Mouse (Mus musculus) forebrain, embryonic 10.5 days (tissue): ENCODE results near the gene Atp2b4. TPM values are rescaled to one million over a fixed set of nuclear protein-coding genes. Genes with fewer than 3 reads are reported as not detected.

ENCODE experiments used
- DNase-seq: peaks from one replicate; pipeline ENCODE4 v3.0.0-alpha.2; 2017; ENCODE audit warnings: low spot score; ENCODE audit errors: extremely low spot score
- H3K27ac ChIP-seq: fragments of 300-500 bp; sonication (generic); 2 replicates; pipeline ENCODE4 v1.5.1; 2016; ENCODE audit warnings: mild to moderate bottlenecking
- H3K27me3 ChIP-seq: fragments of 300-500 bp; sonication (generic); 2 replicates; pipeline ENCODE4 v1.6.1; 2016; ENCODE audit warnings: mild to moderate bottlenecking; ENCODE audit not compliant: poor library complexity, severe bottlenecking
- H3K36me3 ChIP-seq: fragments of 300-500 bp; sonication (generic); replicated peaks from 2 replicates; pipeline ENCODE4 v1.6.1; 2016; ENCODE audit warnings: mild to moderate bottlenecking, moderate library complexity
- H3K4me1 ChIP-seq: fragments of 300-500 bp; sonication (generic); 2 replicates; pipeline ENCODE4 v1.6.1; 2016
- H3K4me3 ChIP-seq: fragments of 300-500 bp; sonication (generic); 2 replicates; pipeline ENCODE4 v1.5.1; 2016; ENCODE audit warnings: mild to moderate bottlenecking, moderate library complexity
- H3K9me3 ChIP-seq: fragments of 300-500 bp; sonication (generic); 2 replicates; pipeline ENCODE4 v1.6.1; 2016; ENCODE audit warnings: mild to moderate bottlenecking, moderate library complexity
- WGBS: fragments of 180-500 bp; shearing (Covaris S2); methylation state at CpG from one replicate; pipeline ENCODE4 v1.1.7; 2016; 5-methylcytosine and 5-hydroxymethylcytosine counted together
- microRNA-seq: library from miRNA; unstranded; fragments of <30 nt; microRNA quantifications from one replicate; pipeline ENCODE4, GENCODE M21; 2017
- polyA plus RNA-seq: library from polyadenylated mRNA; unstranded; fragments of >200 nt; fragmentation: Nextera tagmentation; extraction: Ambion mirVana; gene quantifications from 2 replicates; pipeline ENCODE4 v1.2.1, GENCODE M21; 2016

The Atp2b4 gene
- polyA plus RNA-seq, 1 experiment from 2014 or later: 4.2 TPM

- no peak overlapping the region for H3K27ac ChIP-seq
- no peaks in the 10 kb centered on the region for H3K27me3 ChIP-seq
- no peaks in the 10 kb centered on the region for H3K9me3 ChIP-seq
- H3K36me3 ChIP-seq: peaks cover 73% of the 10 kb centered on the region
- peaks cover 33% of the 10 kb centered on the region for H3K4me1 ChIP-seq
- DNase-seq: no peak
- 81% methylated on average over 5 of the region's 5 CpGs for WGBS
- no peak overlapping the region for H3K4me3 ChIP-seq
Measured at GRCm38 (mm10) chr1:133656811-133657210, 144.0 kb downstream of the Atp2b4 start.

GRCm38 (mm10) chr1:133653033-133653432 is 147.8 kb downstream of the Atp2b4 start:
- no peak overlapping the region for H3K27ac ChIP-seq
- no peaks in the 10 kb centered on the region for H3K27me3 ChIP-seq
- 90% methylated on average over 1 of the region's 1 CpGs for WGBS
- H3K4me3 ChIP-seq: no peak overlapping the region
- H3K9me3 ChIP-seq: no peaks in the 10 kb centered on the region
- peaks cover 14% of the 10 kb centered on the region for H3K4me1 ChIP-seq
- DNase-seq: no peak
- H3K36me3 ChIP-seq: peaks cover 82% of the 10 kb centered on the region

GRCm38 (mm10) chr1:133650288-133651055 is 150.4 kb downstream of the Atp2b4 start:
- no peaks in the 10 kb centered on the region for H3K27me3 ChIP-seq
- no peak overlapping the region for H3K4me3 ChIP-seq
- peaks cover 85% of the 10 kb centered on the region for H3K36me3 ChIP-seq
- no peaks in the 10 kb centered on the region for H3K9me3 ChIP-seq
- WGBS: 93% methylated on average over 7 of the region's 7 CpGs
- DNase-seq: no peak
- no peak overlapping the region for H3K27ac ChIP-seq
- no peaks in the 10 kb centered on the region for H3K4me1 ChIP-seq

Small RNA genes within 50 kb of the gene (microRNA-seq; reads per million reads assigned to microRNA genes)
- gene Mir6903: not detected

Other genes starting within 250 kb of the Atp2b4 start
- gene Snrpe, start 190.8 kb downstream of the Atp2b4 start, polyA plus RNA-seq: 948 and 960 TPM in 2 replicates
- not detected in 2 replicates for gene Zbed6, start 140.2 kb downstream of the Atp2b4 start, polyA plus RNA-seq
- 4.3 and 4.4 TPM in 2 replicates for gene Gm38394, start 139.7 kb downstream of the Atp2b4 start, polyA plus RNA-seq
- gene Lax1, start 110.9 kb downstream of the Atp2b4 start, polyA plus RNA-seq: 0.44 and 0.93 TPM in 2 replicates
- 1.2 and 2.3 TPM in 2 replicates for gene Optc, start 107.0 kb upstream of the Atp2b4 start, polyA plus RNA-seq
- gene Prelp, start 120.4 kb upstream of the Atp2b4 start, polyA plus RNA-seq: 0.36 and 0.90 TPM in 2 replicates
- 1.3 TPM in 2 replicates for gene Fmod, start 236.2 kb upstream of the Atp2b4 start, polyA plus RNA-seq